Mouse (Mus musculus) c-Kit-negative CD71-positive TER-119-positive erythroid progenitor cells, embryonic 14.5 days (primary cell): Measurements from ENCODE around the gene Slc6a15.

Experiments used
- DNase-seq: peaks from one replicate; pipeline ENCODE4 v3.0.0-alpha.2; 2013; ENCODE audit warnings: low read depth, low spot score

Gene Slc6a15

DNA sequence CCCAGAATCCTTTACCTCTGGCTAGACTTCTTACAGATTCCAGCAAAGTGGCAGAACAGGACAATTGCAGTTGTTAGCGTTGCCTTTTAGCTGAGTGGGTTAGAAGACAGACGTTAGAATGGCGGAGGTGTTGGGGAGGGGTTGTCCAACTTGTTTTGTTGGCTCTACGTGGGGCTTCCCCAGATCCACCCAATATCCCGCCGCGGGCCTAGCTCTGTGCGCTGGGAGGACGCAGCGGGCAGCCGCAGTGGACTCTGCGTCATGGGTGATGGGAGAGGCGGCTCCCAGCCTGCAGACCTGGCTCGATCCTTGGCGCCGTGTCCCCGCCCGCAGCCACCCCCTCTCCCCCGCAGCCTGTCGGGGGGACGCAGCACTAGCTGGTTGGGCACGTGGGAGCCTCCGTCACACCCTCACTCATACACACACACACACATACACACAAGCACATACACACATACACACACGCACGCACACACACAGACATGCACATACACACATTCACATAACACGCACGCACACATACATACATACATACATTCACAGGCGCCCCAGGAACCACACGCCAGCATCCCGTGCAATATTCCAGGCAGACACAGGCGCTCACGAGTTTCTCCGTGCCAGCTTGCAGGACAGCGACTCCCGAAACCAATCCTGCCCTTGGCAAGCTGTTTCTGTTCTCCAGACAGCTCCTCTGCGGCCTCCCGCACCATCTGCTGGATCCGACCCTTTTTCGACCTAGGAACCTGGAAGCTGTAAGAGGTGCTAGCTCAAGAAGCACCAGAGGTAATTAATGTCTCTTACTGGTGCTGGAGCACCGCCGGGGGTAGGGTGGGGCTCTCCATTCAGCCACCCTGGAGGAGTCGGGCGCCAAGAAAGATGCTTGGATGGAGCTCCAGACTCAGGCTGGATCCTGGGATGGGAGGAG lies at the start of gene Slc6a15:
Gene Slc6a15, plus strand, starts transcription at position 413 of the 925 bp plus-strand sequence.
- no peak for DNase-seq

DNA sequence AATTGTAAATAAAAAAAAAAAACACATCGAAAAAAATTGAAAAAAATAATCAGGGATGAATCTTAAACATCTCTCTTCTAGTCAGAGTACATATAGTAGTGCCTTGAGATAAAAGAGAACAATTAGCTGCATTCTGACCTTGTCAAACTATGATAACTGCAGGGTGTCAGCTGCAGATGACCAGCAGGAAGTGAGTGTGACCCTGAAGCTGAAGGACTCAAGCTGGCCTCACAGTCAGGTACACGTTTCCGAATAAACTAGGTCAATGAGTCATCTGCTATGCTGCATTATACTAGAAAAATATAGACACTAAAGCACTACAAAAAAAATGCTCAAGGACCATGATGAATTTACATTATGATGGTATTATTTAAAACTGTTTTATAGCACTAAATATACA lies 45.6 kb upstream of the Slc6a15 start:
- no peak for DNase-seq

GRCm38 (mm10) chr10:103323386-103323785 lies 44.2 kb upstream of the Slc6a15 start:
- no peak for DNase-seq

GRCm38 (mm10) chr10:103334306-103334705 lies 33.3 kb upstream of the Slc6a15 start:
- no peak for DNase-seq

DNA sequence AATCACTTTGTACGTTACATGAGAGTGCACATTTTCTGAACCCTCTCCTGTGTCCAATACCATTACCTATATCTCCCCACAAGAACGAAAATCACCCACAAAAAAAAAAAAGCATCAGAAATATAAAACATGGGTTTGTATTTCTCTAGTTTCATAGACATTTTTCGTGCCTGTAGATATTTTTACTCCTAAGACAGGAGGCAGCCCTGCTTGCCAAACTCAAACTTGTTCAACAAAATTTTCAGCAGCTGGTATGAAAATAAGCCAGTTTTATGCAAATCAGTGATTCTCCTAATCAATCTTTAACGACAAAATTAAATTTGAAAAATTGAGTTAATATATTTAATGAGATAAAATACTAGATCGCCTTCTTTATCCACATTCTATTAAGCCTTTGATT lies 27.7 kb upstream of the Slc6a15 start:
- no peak for DNase-seq

DNA sequence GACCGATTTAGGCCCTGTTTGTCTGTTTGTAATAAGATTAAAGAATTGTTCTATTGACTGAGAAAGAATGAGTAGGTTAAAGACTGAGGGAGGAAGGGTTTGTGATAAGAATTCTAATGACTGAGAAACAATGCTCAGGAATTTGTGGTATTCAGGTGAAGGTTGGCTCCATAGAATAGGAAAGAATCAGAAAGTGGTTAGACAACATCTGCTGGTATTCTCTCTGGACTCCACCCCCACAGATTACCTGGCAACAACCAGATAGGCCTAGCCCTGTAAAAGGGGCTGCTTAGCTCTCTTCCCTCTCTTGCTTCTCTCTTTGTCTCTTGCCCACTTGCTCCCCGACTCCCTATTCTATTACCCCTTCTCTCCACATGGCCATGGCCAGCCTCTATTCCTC lies 20.8 kb upstream of the Slc6a15 start:
- no peak for DNase-seq

GRCm38 (mm10) chr10:103368296-103369080 lies 905 bp downstream of the Slc6a15 start:
- DNase-seq, result no peak

GRCm38 (mm10) chr10:103369081-103369420 lies 1.5 kb downstream of the Slc6a15 start:
- no peak for DNase-seq

DNA sequence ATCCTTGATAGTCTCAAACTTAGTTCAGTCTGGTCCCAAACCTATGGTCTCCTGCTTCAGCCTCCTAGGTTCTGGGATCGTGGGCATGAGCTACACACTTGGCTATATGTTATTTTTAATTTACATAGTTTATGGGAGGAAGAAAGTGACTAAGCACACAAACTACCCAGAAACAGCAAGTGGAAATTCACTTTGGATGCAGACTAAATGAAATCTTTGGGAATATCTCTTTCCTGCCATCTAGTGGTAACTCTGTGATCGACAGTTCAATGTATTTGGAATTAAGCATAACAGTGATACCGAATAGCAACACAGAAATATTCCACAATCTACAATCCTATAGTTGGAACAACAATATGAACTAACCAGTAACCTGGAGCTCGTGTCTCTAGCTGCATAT lies 34.6 kb downstream of the Slc6a15 start:
- no peak for DNase-seq

- no peak for DNase-seq
Observed at GRCm38 (mm10) chr10:103427717-103428116, 60.1 kb downstream of the Slc6a15 start.

GRCm38 (mm10) chr10:103442588-103442987 lies 75.0 kb downstream of the Slc6a15 start:
- no peak for DNase-seq

DNA sequence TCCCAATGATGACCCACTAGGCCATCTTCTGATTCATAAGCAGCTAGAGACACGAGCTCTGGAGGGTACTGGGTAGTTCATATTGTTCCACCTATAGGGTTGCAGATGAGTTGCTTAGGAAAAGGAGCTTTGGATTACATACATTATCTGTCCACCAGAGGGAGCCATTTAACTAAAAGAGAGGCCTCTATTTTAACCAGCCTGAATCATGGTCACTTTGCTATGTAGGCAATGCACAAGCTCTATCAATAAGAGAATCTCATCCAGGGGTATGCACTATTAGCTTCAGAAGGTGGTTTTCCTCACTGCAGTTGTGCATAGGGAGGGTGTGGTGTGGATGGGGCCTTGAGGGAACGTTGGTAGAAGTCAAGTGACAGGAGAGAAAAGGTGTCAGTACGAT lies 75.5 kb downstream of the Slc6a15 start:
- peak; percentile 1 for DNase-seq

GRCm38 (mm10) chr10:103448340-103448739 lies 80.8 kb downstream of the Slc6a15 start:
- DNase-seq, result no peak

- no peak for DNase-seq
Observed at GRCm38 (mm10) chr10:103457896-103458295, 90.3 kb downstream of the Slc6a15 start.
